Mouse (Mus musculus): ENCODE measurements around the gene Zfp648. TPM values are rescaled to one million over a fixed set of nuclear protein-coding genes. Genes with fewer than 3 reads are reported as not detected.

Zfp648 gene
- total RNA-seq, 2 experiments from 2014 or later, result 0.20 TPM; not detected in 1

DNA sequence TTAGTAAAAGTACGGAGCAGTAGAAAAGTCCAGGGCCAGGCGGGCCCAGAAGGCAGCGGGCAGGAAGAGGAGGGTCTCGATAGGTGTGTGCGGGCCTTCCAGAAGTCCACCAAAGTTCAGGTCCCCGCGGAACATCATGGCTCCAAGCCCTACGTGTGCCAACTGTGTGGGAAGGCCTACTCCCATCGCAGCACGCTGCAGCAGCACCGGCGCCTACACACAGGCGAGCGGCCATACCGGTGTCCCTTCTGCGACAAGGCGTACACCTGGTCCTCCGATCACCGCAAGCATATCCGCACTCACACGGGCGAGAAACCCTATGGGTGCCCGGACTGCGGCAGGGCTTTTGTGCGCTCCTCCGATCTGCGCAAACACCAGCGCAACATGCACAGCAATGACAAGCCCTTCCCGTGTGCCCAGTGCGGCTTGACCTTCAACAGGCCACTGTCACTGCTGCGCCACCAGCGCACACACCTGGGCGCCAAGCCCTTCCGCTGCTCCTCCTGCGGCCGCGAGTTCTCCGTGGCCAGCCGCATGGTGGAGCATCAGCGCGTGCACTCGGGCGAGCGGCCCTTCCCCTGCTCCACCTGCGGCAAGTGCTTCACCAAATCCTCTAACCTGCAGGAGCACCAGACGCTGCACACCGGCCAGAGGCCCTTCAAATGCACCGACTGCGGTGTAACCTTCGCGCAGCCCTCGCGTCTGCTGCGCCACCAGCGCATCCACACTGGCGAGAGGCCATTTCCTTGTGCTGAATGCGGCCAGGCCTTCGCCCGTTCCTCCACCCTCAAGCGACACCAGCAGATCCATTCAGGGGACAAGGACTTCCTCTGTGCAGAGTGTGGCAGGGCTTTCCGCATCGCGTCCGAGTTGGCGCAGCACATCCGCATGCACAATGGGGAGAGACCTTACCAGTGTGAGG, 3.9 kb downstream of the Zfp648 start:
- intact Hi-C loops (cut with DNase I; ENCODE audit: low total_unique reads), result no loop called here
- DNase-seq, result no peak

GRCm38 (mm10) chr1:154219991-154220390, 19.0 kb downstream of the Zfp648 start:
- DNase-seq, result no peak
- intact Hi-C loops (cut with DNase I; ENCODE audit: low total_unique reads), result no loop called here

DNA sequence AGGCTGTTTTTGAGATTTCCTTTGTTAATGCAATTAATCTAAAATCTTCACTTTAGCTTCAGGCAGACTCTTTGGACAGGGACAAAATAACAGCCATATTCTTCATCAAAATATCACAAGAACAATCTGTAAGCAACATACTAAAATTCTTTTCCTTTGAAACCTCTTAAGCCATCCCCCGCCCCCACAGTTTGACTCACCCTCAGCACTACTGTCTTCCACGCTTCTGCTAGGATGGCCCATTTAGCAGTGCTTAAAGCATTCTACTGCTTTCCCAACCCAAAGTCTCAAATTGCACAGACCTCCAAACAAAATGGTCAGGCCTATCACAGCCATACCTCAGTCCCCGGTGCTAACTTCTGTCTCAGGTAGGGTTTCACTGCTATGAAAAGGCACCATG, 19.6 kb downstream of the Zfp648 start:
- intact Hi-C loops (cut with DNase I; ENCODE audit: low total_unique reads), result no loop called here

GRCm38 (mm10) chr1:154223807-154224207, 22.8 kb downstream of the Zfp648 start:
- intact Hi-C loops (cut with DNase I; ENCODE audit: low total_unique reads), result no loop called here
- no peak for DNase-seq

More for the DNA sequence above, 19.6 kb downstream of the Zfp648 start:
- no peak for DNase-seq

GRCm38 (mm10) chr1:154232594-154232993, 31.6 kb downstream of the Zfp648 start:
- intact Hi-C loops (cut with DNase I; ENCODE audit: low total_unique reads), result no loop called here
- DNase-seq, result no peak

GRCm38 (mm10) chr1:154233033-154233432, 32.0 kb downstream of the Zfp648 start:
- DNase-seq, result no peak
- intact Hi-C loops (cut with DNase I; ENCODE audit: low total_unique reads), result no loop called here

- no peak for DNase-seq
- intact Hi-C loops (cut with DNase I; ENCODE audit: low total_unique reads), result no loop called here
Observed at GRCm38 (mm10) chr1:154234814-154235213, 33.8 kb downstream of the Zfp648 start.

DNA sequence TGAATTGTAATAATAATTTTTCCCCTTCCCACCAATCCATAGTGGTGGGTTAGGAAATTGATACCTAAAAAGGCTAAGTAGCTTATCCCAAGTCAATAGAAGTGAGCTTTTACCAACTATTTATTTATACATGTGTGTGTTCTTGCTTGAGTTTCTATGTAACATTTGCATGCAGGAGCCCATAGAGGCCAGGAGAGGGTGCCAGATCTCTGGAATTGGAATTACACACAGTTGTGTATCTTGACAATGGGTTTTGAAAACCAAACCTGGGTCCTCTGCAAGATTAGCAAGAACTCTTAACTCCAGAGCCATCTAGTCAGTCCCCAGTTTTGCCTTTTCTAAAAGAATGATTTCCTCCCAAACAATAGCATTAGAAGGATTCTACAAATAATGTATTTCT, 37.9 kb downstream of the Zfp648 start:
- intact Hi-C loops (cut with DNase I; ENCODE audit: low total_unique reads), result no loop called here

DNA sequence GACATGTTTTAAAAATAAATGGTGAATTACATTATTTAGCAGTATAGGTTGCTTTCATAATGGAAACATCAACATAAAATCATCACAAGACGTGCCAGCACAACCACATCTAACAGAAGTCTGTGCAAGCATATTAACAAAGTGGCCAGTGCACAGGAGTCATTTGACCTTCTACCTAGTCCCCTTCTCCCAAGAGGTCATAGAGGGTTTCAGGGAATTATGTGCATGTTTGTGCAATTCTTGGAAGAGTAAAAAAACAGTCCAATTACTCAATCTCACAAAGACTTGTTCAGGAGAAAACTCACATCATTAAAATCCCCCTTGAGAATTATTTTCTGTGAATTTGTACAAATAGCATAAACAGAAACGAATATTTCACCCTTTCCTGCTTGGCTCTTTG, 50.2 kb downstream of the Zfp648 start:
- intact Hi-C loops (cut with DNase I; ENCODE audit: low total_unique reads), result no loop called here
- no peak for DNase-seq

More for the DNA sequence above, 37.9 kb downstream of the Zfp648 start:
- DNase-seq, result no peak

DNA sequence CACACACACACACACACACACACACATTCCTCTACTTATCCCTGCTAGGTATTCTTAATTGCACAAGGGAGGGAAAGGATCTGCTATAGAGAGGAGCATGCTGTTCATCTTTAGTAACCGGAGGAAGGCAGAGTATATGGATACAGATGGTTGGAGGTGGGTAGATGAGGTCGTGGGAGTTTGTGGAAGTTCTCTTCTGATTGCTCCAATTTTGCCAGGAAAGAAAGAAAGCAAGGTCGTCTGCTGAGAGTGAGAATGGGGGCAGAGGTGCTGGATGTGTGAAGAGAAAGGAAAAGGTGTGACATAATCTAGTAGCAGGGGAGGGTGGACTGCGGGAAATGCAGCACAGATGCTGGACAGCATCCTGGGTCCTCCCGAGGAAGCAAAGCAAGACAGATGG, 51.8 kb downstream of the Zfp648 start:
- intact Hi-C loops (cut with DNase I; ENCODE audit: low total_unique reads), result no loop called here
- DNase-seq, result no peak
